Mouse (Mus musculus): ENCODE data around the gene Trip10. TPM values are rescaled to one million over a fixed set of nuclear protein-coding genes. Genes with fewer than 3 reads are reported as not detected.
"Not testable (repeated sequence)": the region's sequence is repeated elsewhere in the genome, so short reads cannot be mapped to it uniquely, and the experiment has no call there.

The Trip10 gene
- total and polyA plus RNA-seq, 3 experiments = 21.5 to 40.0 (median 22.9) TPM

DNA sequence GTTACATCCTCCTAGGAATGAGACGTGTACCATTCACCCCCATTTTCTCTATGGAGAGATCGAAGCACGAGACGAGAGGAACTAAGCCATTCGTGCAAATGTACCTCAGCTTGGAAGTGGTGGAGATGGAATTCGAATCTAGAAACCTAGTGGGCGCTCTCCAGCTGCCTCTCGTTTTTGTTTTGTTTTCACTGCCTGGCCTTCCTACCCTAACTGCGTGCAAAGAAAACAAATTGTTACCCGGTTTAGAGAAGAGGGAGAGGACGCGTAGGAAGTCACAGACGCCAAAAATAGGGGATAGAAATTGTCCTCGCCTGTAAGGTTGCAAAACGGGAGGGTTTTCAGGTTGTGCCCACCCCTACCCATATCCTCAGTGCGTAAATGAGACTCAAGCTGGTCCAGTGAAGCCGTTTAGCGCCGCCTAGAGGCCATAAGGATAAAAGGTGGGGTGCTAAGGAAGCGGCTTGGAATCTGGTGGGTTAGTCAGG lies 27.4 kb downstream of the Trip10 start (continued):
- TF ChIP-seq TBP (conservative IDR thresholded peaks at IDR 0.05; ENCODE audit: low read depth, low read length) (no peak), MEF2A (IDR thresholded peaks at IDR 0.05; ENCODE audit: borderline replicate concordance, low read depth, low read length) (0 out of 2 replicates have a peak, but pooled peaks have one; percentile 62), IRF4 (IDR thresholded peaks at IDR 0.05; ENCODE audit: low read depth, low read length) (peak; percentile 72), NRF1 (IDR thresholded peaks at IDR 0.05; ENCODE audit: low read depth, low read length) (no peak), SIN3A (IDR thresholded peaks at IDR 0.05; ENCODE audit: low read length) (peak; percentile 86)

DNA sequence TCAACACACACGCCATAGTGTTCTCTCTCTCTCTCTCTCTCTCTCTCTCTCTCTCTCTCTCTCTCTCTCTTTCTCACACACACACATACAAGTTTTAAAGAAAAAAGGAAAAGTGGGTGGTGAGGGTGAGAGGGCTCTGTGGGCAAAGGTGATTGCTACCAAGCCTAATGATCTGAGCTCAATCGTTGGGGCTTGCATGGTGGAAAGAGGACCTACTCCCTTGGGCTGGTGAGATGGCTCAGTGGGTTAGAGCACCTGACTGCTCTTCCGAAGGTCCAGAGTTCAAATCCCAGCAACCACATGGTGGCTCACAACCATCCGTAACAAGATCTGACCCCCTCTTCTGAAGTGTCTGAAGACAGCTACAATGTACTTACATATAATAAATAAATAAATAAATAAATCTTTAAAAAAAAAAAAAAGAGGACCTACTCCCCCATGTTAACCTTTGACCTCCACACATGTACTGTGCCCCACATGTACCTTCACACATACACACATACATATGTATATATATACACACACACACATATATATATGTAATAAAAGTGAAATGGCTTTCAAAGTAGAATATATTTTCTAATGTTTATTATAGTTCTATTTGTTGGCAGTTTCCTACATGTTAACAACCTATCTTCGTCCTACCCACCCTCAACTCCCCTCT lies 28.5 kb downstream of the Trip10 start:
- in situ Hi-C loops (cut with MboI; ENCODE audit: low pct_ligation_motif_present, low pct_unique_long_range_greater_than_20kb, low sequenced_read_pairs); dilution Hi-C loops (cut with MboI; ENCODE audit: extremely low pct_ligation_motif_present, extremely low pct_unique_long_range_greater_than_20kb, low sequenced_read_pairs); H3K27me3 ChIP-seq (replicated peaks); H3K9me3 ChIP-seq (replicated peaks; ENCODE audit: low read length); H3K9ac ChIP-seq (ENCODE audit: insufficient read depth, low read depth): not testable (repeated sequence)
- Histone ChIP-seq H3K4me3 (replicated peaks in 1 of 3; ENCODE audit: low read depth in 2 of 3, low read length in 2 of 3, poor library complexity in 1 of 3) (peak overlapping the region in 1 of 3 experiments; percentile 83), H3K27ac (ENCODE audit: insufficient read depth, low read depth) (peak overlapping the region; percentile 99), H3K4me1 (ENCODE audit: control insufficient read depth in 1 of 2, insufficient read depth in 2 of 2) (peaks cover 25 to 57% of the 10 kb centered on the region in 2 experiments), H3K4me2 (ENCODE audit: insufficient read depth, low read depth, poor library complexity, severe bottlenecking) (peak overlapping the region; percentile 87; the same call in 1 of the 2 replicates), H3K79me2 (replicated peaks; ENCODE audit: control insufficient read depth, extremely low read depth, insufficient read depth, poor library complexity, severe bottlenecking) (peaks cover 28% of the 10 kb centered on the region), H3K36me3 (replicated peaks in 1 of 2; ENCODE audit: control insufficient read depth in 1 of 2, insufficient read depth in 1 of 2, low read length in 1 of 2) (peaks cover 4 to 14% of the 10 kb centered on the region in 2 experiments)
- TF ChIP-seq ZNF384 (IDR thresholded peaks at IDR 0.05; ENCODE audit: low read depth, low read length) = peak; percentile 48
- peak; percentile 60; the same call in 1 of the 2 replicates for TF ChIP-seq ELF1 (IDR thresholded peaks at IDR 0.05; ENCODE audit: low read depth, low read length)
- peak; percentile 97 for TF ChIP-seq TBP (conservative IDR thresholded peaks at IDR 0.05; ENCODE audit: low read depth, low read length)
- peak; percentile 58 for DNase-seq (ENCODE audit: extremely low read depth)

DNA sequence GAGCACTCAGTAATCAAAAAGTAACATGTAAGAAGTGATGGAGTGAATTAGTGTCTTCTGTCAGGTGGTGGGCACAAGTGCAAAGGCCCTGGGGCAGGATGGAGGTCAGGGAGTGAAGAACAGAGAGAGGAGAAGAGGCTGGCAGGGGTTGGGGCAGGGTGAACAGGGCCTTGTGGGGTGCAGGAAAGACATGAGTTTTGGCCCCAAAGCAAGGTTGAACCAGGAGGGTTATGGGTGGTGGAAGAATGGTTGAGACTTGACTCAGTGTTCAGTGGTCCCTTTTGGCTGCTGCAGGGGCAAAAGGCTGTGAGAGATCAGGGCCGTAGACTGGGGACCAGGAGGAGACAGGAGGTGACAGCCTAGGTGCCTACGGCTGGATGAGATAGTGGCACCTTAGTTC lies 29.3 kb downstream of the Trip10 start:
- Histone ChIP-seq H3K27ac (ENCODE audit: insufficient read depth, low read depth) (peak overlapping the region; percentile 99), H3K4me1 (ENCODE audit: control insufficient read depth in 1 of 2, insufficient read depth in 2 of 2) (peaks cover 33 to 65% of the 10 kb centered on the region in 2 experiments), H3K36me3 (replicated peaks in 1 of 2; ENCODE audit: control insufficient read depth in 1 of 2, insufficient read depth in 1 of 2, low read length in 1 of 2) (peaks cover 4 to 22% of the 10 kb centered on the region in 2 experiments), H3K4me2 (ENCODE audit: insufficient read depth, low read depth, poor library complexity, severe bottlenecking) (peak overlapping the region; percentile 32), H3K9ac (ENCODE audit: insufficient read depth, low read depth) (no peak overlapping the region; the same call in 1 of the 2 replicates), H3K27me3 (replicated peaks) (peaks cover 3% of the 10 kb centered on the region), H3K9me3 (replicated peaks; ENCODE audit: low read length) (no peaks in the 10 kb centered on the region), H3K79me2 (replicated peaks; ENCODE audit: control insufficient read depth, extremely low read depth, insufficient read depth, poor library complexity, severe bottlenecking) (peaks cover 36% of the 10 kb centered on the region), H3K4me3 (replicated peaks in 1 of 3; ENCODE audit: low read depth in 2 of 3, low read length in 2 of 3, poor library complexity in 1 of 3) (peak overlapping the region; percentile 31 to 83 (median 40))
- no peak for TF ChIP-seq HCFC1 (IDR thresholded peaks at IDR 0.05; ENCODE audit: low read depth, low read length)
- no peak for TF ChIP-seq ETS1 (conservative IDR thresholded peaks at IDR 0.05; ENCODE audit: low read depth, low read length)
- no peak for TF ChIP-seq MEF2A (IDR thresholded peaks at IDR 0.05; ENCODE audit: borderline replicate concordance, low read depth, low read length)
- TF ChIP-seq MXI1 (IDR thresholded peaks at IDR 0.05; ENCODE audit: low read depth, low read length) = no peak
- TF ChIP-seq JUN (IDR thresholded peaks at IDR 0.05; ENCODE audit: insufficient read depth, low read depth, low read length) = no peak
- dilution Hi-C loops (cut with MboI; ENCODE audit: extremely low pct_ligation_motif_present, extremely low pct_unique_long_range_greater_than_20kb, low sequenced_read_pairs) (no loop called here), in situ Hi-C loops (cut with MboI; ENCODE audit: low pct_ligation_motif_present, low pct_unique_long_range_greater_than_20kb, low sequenced_read_pairs) (no loop called here)
- DNase-seq (ENCODE audit: extremely low read depth) = no peak
